Mouse (Mus musculus) cerebellum, postnatal 25 days (tissue): ENCODE measurements around the gene Lbx2.

Source experiments
- DNase-seq, 2 experiments: peaks; one replicate each; pipeline ENCODE4 v3.0.0; 2021; ENCODE audit warnings: mixed read lengths in 2 of 2

The Lbx2 gene

DNA sequence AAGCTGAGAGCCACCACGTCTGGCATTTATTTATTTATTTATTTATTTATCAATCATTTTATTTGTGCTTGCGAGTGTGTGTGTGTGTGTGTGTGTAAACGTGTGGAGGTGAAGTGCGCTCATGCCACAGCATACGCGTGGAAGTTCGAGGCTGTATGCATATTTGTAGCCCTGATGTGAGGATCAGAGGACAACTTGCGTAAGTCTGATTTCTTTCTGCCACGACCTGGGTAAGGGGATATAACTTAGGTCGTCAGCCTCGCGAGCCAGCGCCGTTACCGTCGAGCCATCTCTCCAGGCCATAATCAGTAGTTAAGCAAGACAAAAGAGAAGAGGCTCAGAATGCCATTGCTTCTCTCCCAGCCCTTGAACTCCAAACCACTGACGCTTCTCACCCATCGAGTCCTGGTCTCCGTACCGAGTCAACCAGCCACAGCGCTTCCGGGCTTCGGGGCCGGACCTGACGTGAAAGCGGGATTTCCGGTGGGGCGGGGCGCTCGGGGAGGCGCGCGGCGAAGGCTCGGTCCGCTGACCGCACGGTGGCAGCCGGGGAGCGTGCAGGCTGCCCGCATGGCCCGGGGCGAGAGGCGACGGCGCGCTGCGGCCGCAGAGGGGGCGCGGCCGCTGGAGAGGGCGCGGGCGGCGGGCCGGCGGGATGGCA is 29.0 kb downstream of the Lbx2 start, which contains the start of gene Mogs:
Mogs (plus strand) TSS at position 486 of the 661 bp plus-strand sequence.
- peak; percentile 94 to 97 for DNase-seq

DNA sequence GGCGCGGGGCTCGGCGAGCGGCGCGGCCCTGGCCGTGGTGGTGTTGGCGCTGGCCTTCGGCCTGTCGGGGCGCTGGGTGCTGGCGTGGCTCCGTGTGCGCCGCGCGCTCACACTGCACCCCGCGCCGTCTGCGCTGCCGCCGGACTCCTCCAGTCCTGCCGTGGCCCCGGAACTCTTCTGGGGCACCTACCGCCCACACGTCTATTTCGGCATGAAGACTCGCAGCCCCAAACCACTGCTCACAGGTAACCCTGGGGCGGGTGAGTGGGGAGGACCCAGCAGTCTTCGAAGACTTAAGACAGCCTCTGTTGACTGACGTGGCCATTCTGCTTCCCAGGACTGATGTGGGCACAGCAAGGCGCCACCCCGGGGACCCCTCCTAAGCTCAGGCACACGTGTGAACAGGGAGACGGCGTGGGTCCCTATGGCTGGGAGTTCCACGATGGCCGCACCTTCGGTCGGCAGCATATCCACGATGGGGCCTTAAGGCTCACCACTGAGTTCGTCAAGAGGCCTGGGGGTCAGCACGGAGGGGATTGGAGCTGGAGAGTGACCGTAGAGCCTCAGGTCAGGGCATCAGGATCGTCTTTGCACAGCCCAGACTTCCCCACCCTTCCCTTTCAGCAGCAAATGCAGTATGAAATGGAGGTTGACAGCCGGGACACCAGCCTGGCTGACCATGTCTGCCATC is 29.7 kb downstream of the Lbx2 start:
- DNase-seq = no peak

- DNase-seq = peak in 1 of 2 experiments; percentile 21
Observed at GRCm38 (mm10) chr6:83116373-83117164, 30.4 kb downstream of the Lbx2 start.

GRCm38 (mm10) chr6:83117165-83117438 is 30.9 kb downstream of the Lbx2 start:
- DNase-seq = peak in 1 of 2 experiments; percentile 16

GRCm38 (mm10) chr6:83117616-83118015 is 31.4 kb downstream of the Lbx2 start:
- DNase-seq = no peak

GRCm38 (mm10) chr6:83118369-83118768 is 32.2 kb downstream of the Lbx2 start:
- no peak for DNase-seq

DNA sequence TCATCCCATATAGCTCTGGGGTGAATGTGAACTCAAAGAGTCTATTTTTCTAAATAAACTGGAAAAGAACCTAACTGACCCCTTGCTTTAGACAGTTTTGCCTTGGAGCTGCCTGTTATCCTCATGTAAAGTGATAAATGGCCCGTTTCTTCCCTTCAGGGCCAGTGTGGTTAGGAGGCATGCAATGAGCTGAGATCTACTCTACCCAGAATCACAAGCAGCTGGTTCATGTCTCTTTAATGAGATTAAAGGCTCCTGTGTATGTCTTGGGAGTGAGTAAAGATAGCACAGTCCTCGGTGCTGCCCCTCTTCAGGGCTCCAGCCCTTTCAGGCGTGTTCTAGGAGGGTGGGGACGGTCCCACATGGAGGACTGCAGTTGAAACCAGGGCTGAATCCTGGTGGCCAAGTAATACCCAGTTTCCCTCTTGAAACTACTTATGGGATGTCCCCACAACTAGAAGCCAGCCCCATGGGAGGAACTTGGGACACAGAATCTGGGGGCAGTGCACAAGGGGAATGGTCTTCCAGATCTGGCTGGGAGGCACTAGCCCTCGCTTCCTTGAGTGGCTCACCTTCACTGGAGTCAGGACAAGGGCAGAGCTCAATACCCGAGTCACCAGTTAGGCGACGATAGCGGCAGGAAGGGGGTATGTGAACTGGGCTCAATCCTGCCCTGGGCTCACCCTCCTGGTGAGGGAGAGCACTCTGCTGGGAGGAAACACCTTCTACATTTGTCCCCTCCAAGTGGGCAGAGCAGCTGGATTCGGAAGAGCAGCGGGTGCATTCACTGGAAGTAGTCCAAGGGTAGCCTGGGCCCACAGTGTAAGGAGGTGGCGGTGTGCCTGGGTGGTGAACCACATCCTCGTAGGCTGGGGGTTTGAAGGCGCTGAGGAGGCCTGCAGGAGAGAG is 32.9 kb downstream of the Lbx2 start:
- DNase-seq = no peak

DNA sequence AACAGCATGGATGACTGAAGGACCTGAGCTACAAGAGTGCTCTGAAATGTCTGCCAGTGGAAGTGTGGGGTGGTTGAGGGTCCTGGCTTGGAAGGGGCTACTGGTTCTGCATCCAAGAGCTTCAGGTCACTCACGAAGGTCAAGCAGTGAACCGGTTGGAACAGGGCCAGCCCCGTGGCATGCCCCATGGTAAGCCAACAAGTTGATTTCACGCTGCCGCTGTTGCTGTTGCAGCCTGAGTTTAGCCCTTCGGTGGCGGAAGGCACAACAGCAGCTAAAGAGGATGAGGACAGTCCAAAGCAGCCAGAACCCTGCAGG is 33.5 kb downstream of the Lbx2 start:
- DNase-seq = peak; percentile 25 to 56

- peak; percentile 92 to 93 for DNase-seq
Observed at GRCm38 (mm10) chr6:83120930-83121862, 35.0 kb downstream of the Lbx2 start, which contains the start of gene Wbp1. TSS of gene Wbp1 (minus strand) at chr6:83121559.

DNA sequence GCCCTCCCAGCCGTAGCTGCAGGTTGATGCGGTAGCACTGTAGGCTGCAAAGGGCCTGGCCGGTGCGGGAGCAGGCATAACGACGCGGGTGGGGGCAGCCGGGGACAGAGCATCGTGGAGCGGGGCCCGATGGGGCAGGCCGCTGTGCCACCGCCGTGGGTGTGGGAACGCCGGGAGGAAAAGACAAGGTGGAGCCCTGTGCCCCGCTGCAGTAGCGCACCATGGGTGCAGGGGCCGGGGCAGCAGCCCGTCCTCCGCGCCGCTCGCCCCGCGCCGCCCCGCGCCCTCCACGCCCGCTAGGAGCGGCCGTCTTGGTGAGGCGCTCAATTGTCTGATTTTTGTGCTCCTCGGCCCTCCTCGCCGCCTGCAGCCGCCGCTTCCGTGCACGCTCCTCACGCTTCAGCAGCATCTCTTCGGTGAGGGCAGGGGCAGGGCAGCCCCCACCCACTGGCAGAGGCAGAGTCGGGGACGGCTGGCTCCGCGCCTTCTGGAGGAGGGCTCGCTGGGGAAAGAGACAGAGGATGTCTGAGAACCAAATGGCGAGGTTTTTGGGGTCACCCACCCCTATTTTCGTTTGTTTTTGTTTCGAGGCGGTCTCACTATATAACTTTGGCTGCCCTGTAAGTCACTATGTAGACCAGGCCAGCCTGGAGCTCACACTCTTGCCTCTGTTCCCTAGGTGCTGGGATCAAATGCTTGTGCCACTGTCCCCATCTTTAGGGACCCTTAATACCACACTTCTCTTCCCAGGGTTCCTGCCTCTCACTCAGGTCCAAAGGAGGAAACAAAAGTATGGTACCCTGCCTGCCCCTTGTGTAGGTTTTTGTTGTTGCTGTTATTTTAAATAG is 35.9 kb downstream of the Lbx2 start:
- DNase-seq = peak in 1 of 2 experiments; percentile 53

- no peak for DNase-seq
Observed at GRCm38 (mm10) chr6:83122961-83123360, 36.8 kb downstream of the Lbx2 start.

GRCm38 (mm10) chr6:83124851-83125312 is 38.7 kb downstream of the Lbx2 start:
- peak; percentile 83 to 88 for DNase-seq

- DNase-seq = no peak
Observed at GRCm38 (mm10) chr6:83125331-83125730, 39.2 kb downstream of the Lbx2 start, which contains the start of gene Ino80b. TSS of gene Ino80b (minus strand) at chr6:83125431.

- DNase-seq = no peak
Observed at GRCm38 (mm10) chr6:83127419-83127818, 41.3 kb downstream of the Lbx2 start.

- no peak for DNase-seq
Observed at GRCm38 (mm10) chr6:83131469-83132034, 45.4 kb downstream of the Lbx2 start.

DNA sequence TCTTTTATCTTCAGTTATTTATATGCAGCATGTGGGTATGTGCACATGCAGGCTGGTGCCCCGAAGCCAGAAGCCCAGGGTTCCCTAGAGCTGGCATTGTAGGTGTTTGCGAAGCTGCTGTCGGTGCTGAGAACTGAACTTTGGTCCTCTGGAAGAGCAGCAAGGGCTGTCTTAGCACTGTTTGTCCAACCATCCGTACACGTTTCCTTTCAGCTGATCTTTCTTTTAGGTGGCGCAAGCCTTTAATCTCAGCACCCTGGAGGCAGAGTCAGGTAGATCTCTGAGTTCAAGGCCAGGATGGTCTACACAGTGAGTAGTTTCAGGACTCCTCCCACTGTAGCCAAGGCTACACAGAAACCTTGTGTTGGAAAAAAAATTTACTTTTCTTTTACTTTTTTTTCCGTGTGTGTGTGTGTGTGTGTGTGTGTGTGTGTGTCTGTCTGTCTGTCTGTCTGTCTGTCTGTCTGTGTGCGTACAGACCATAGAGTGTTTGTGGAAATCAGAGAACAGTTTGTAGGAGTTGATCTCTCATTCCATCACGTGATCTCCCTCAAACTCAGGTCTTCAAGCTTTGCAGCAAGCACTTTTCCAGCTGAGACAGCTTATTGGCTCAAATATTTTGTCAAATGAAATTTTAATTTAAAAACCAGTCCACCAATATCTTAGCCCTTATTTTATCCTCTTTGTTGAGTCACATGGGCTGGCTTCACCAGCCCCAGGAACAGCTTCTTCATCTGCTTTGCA is 46.2 kb downstream of the Lbx2 start:
- DNase-seq = no peak

DNA sequence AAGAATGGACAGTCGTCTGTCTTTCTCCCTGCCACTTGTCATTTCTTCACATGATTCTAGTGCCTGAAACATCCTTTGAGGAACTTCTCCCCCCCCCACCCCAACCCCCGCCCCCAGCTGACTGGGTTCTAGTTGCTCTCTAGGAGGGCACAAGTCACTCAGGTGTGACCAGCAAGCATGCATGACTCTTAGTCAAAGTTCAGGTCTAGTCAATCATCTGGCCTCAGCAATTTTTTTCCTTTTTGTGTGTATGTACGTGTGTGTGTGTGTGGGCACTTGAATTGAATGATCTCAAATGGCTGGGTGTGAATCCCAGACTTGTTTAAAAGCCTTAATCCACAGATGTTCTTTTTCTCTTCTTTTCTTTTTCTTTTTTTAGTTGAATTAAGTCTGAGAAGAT is 48.1 kb downstream of the Lbx2 start:
- DNase-seq = no peak

GRCm38 (mm10) chr6:83134951-83135513 is 48.9 kb downstream of the Lbx2 start, which contains the start of gene Rtkn:
TSS of gene Rtkn (plus strand) at chr6:83135463.
- DNase-seq = no peak
